Mouse (Mus musculus) forebrain, embryonic 10.5 days (tissue): ENCODE measurements around the gene Mrnip. TPM values are rescaled to one million over a fixed set of nuclear protein-coding genes. Genes with fewer than 3 reads are reported as not detected.

Source experiments
- DNase-seq: peaks from one replicate; pipeline ENCODE4 v3.0.0-alpha.2; 2017; ENCODE audit warnings: low spot score; ENCODE audit errors: extremely low spot score
- H3K27ac ChIP-seq: fragments of 300-500 bp; sonication (generic); 2 replicates; pipeline ENCODE4 v1.5.1; 2016; ENCODE audit warnings: mild to moderate bottlenecking
- H3K27me3 ChIP-seq: fragments of 300-500 bp; sonication (generic); 2 replicates; pipeline ENCODE4 v1.6.1; 2016; ENCODE audit warnings: mild to moderate bottlenecking; ENCODE audit not compliant: poor library complexity, severe bottlenecking
- H3K36me3 ChIP-seq: fragments of 300-500 bp; sonication (generic); replicated peaks from 2 replicates; pipeline ENCODE4 v1.6.1; 2016; ENCODE audit warnings: mild to moderate bottlenecking, moderate library complexity
- H3K4me1 ChIP-seq: fragments of 300-500 bp; sonication (generic); 2 replicates; pipeline ENCODE4 v1.6.1; 2016
- H3K4me3 ChIP-seq: fragments of 300-500 bp; sonication (generic); 2 replicates; pipeline ENCODE4 v1.5.1; 2016; ENCODE audit warnings: mild to moderate bottlenecking, moderate library complexity
- H3K9me3 ChIP-seq: fragments of 300-500 bp; sonication (generic); 2 replicates; pipeline ENCODE4 v1.6.1; 2016; ENCODE audit warnings: mild to moderate bottlenecking, moderate library complexity
- WGBS: fragments of 180-500 bp; shearing (Covaris S2); methylation state at CpG from one replicate; pipeline ENCODE4 v1.1.7; 2016; 5-methylcytosine and 5-hydroxymethylcytosine counted together
- microRNA-seq: library from miRNA; unstranded; fragments of <30 nt; microRNA quantifications from one replicate; pipeline ENCODE4, GENCODE M21; 2017
- polyA plus RNA-seq: library from polyadenylated mRNA; unstranded; fragments of >200 nt; fragmentation: Nextera tagmentation; extraction: Ambion mirVana; gene quantifications from 2 replicates; pipeline ENCODE4 v1.2.1, GENCODE M21; 2016

Gene Mrnip
- polyA plus RNA-seq, 1 experiment from 2014 or later, result 25.9 TPM

- Histone ChIP-seq H3K27me3 (peaks cover 56% of the 10 kb centered on the region), H3K4me3 (peak overlapping the region; percentile 76), H3K9me3 (no peaks in the 10 kb centered on the region), H3K27ac (peak overlapping the region; percentile 72), H3K4me1 (peaks cover 20% of the 10 kb centered on the region), H3K36me3 (peaks cover 29% of the 10 kb centered on the region)
- under 1% methylated on average over 66 of the region's 66 CpGs for WGBS
- no peak for DNase-seq
Observed at GRCm38 (mm10) chr11:50236937-50237835, 62.9 kb downstream of the Mrnip start.

GRCm38 (mm10) chr11:50238324-50238723 is 64.1 kb downstream of the Mrnip start, which contains the start of gene Ltc4s:
TSS of gene Ltc4s (minus strand) at chr11:50238616.
- DNase-seq, result no peak
- Histone ChIP-seq H3K27ac (no peak within 1 kb of the TSS), H3K9me3 (no peaks in the 10 kb centered on the region), H3K27me3 (peaks cover 56% of the 10 kb centered on the region), H3K36me3 (peaks cover 18% of the 10 kb centered on the region), H3K4me3 (peak within 1 kb of the TSS; percentile 76), H3K4me1 (peaks cover 20% of the 10 kb centered on the region)
- 49% methylated on average over 10 of the region's 10 CpGs for WGBS

- Histone ChIP-seq H3K4me3 (peak overlapping the region; percentile 76; the same call in 1 of the 2 replicates), H3K9me3 (no peaks in the 10 kb centered on the region), H3K27ac (no peak overlapping the region), H3K27me3 (peaks cover 55% of the 10 kb centered on the region), H3K36me3 (peaks cover 10% of the 10 kb centered on the region), H3K4me1 (peaks cover 20% of the 10 kb centered on the region)
- DNase-seq, result no peak
- 93% methylated on average over 9 of the region's 9 CpGs for whole genome bisulfite sequencing
Observed at GRCm38 (mm10) chr11:50238821-50239791, 64.9 kb downstream of the Mrnip start.

GRCm38 (mm10) chr11:50240235-50240911 is 66.1 kb downstream of the Mrnip start:
- Histone ChIP-seq H3K4me1 (peaks cover 20% of the 10 kb centered on the region), H3K36me3 (no peaks in the 10 kb centered on the region), H3K4me3 (no peak overlapping the region), H3K9me3 (no peaks in the 10 kb centered on the region), H3K27ac (no peak overlapping the region), H3K27me3 (peaks cover 44% of the 10 kb centered on the region)
- DNase-seq, result no peak
- WGBS, result 91% methylated on average over 7 of the region's 7 CpGs

- Histone ChIP-seq H3K27me3 (peaks cover 9% of the 10 kb centered on the region), H3K27ac (no peak overlapping the region), H3K4me3 (no peak overlapping the region), H3K36me3 (no peaks in the 10 kb centered on the region), H3K9me3 (no peaks in the 10 kb centered on the region), H3K4me1 (no peaks in the 10 kb centered on the region)
- 86% methylated on average over 6 of the region's 6 CpGs for WGBS
- no peak for DNase-seq
Observed at GRCm38 (mm10) chr11:50243926-50244325, 69.7 kb downstream of the Mrnip start.

GRCm38 (mm10) chr11:50245269-50245668 is 71.0 kb downstream of the Mrnip start:
- Histone ChIP-seq H3K4me3 (no peak overlapping the region), H3K27ac (no peak overlapping the region), H3K36me3 (no peaks in the 10 kb centered on the region), H3K4me1 (no peaks in the 10 kb centered on the region), H3K27me3 (no peaks in the 10 kb centered on the region), H3K9me3 (no peaks in the 10 kb centered on the region)
- WGBS, result 80% methylated on average over 5 of the region's 5 CpGs
- no peak for DNase-seq

- WGBS, result 85% methylated on average over 7 of the region's 7 CpGs
- Histone ChIP-seq H3K36me3 (no peaks in the 10 kb centered on the region), H3K9me3 (no peaks in the 10 kb centered on the region), H3K27me3 (no peaks in the 10 kb centered on the region), H3K4me3 (no peak overlapping the region), H3K4me1 (peaks cover 18% of the 10 kb centered on the region), H3K27ac (no peak overlapping the region)
- no peak for DNase-seq
Observed at GRCm38 (mm10) chr11:50248473-50249171, 74.4 kb downstream of the Mrnip start.

Small RNA genes within 50 kb of the gene (microRNA-seq; reads per million reads assigned to microRNA genes)
- not detected for gene Mir6919

Other genes with a start within 250 kb of the Mrnip start
- gene Rnf130, start 149.1 kb upstream of the Mrnip start, polyA plus RNA-seq, result 55.9 and 59.8 TPM in 2 replicates
- gene Tbc1d9b, start 43.0 kb upstream of the Mrnip start, polyA plus RNA-seq, result 32.5 TPM in 2 replicates
- 117 and 122 TPM in 2 replicates for gene Sqstm1, start 36.4 kb downstream of the Mrnip start, polyA plus RNA-seq
- 10.8 and 13.2 TPM in 2 replicates for gene Mgat4b, start 36.4 kb downstream of the Mrnip start, polyA plus RNA-seq
- 0.79 and 1.1 TPM in 2 replicates for gene Ltc4s, start 64.2 kb downstream of the Mrnip start, polyA plus RNA-seq
- 5.4 and 5.8 TPM in 2 replicates for gene Maml1, start 117.9 kb downstream of the Mrnip start, polyA plus RNA-seq
- 334 and 352 TPM in 2 replicates for gene Canx, start 151.2 kb downstream of the Mrnip start, polyA plus RNA-seq
- 0.23 and 0.57 TPM in 2 replicates for gene Cby3, start 180.0 kb downstream of the Mrnip start, polyA plus RNA-seq
- 634 and 666 TPM in 2 replicates for gene Hnrnph1, start 202.5 kb downstream of the Mrnip start, polyA plus RNA-seq